ENCODE assay signal across 13 mouse cellular contexts in genomic region chr2:4421757-4422156, GRCm38 (mm10).
A peak's percentile ranks its signal among the peaks of the same experiment; 100 is the strongest.
DNase-seq lines count a peak whose midpoint lies in the region; ATAC-seq and TF ChIP-seq lines count a peak whose summit lies in the region.
"Had no signal": no experiment of that assay in that cellular context is flagged by ENCODE, and none has a peak within 500 bp of the region (broad histone marks: within the 10 kb centered on the region; RNA-seq: fewer than 3 reads in every experiment).

No protein-coding gene starts in this region.

- H3K4me3 ChIP-seq in heart, adult 2 months, result no peak overlapping the region
- no peak overlapping the region for H3K4me3 ChIP-seq in embryonic facial prominence, embryonic 12.5 days
- no peak overlapping the region for H3K4me3 ChIP-seq in hindbrain, embryonic 14.5 days (replicated peaks; ENCODE audit: low read length)
- H3K4me3 ChIP-seq: erythroblast, embryonic 14.5 days; neural tube, embryonic 12.5 days had no signal

- WGBS in heart, adult 2 months, result 35% methylated on average over 2 of the region's 2 CpGs
- 30% methylated on average over 2 of the region's 2 CpGs for WGBS in embryonic facial prominence, embryonic 12.5 days
- WGBS in hindbrain, embryonic 14.5 days, result 60% methylated on average over 2 of the region's 2 CpGs

- TF ChIP-seq POLR2A in heart, adult 2 months (IDR thresholded peaks at IDR 0.05; ENCODE audit: insufficient read depth, low read depth, low read length), result no peak

- H3K27me3 ChIP-seq in heart, adult 2 months (ENCODE audit: control insufficient read depth, insufficient read depth, low read length), result no peaks in the 10 kb centered on the region
- H3K27me3 ChIP-seq in embryonic facial prominence, embryonic 12.5 days, result no peaks in the 10 kb centered on the region
- H3K27me3 ChIP-seq in hindbrain, embryonic 14.5 days (ENCODE audit: control insufficient read depth, insufficient read depth, low read length), result no peaks in the 10 kb centered on the region
- H3K27me3 ChIP-seq: neural tube, embryonic 12.5 days had no signal

- peaks cover 3% of the 10 kb centered on the region; the same call in 1 of the 2 replicates for H3K36me3 ChIP-seq in heart, adult 2 months (ENCODE audit: control insufficient read depth, insufficient read depth, low read length)
- H3K36me3 ChIP-seq in embryonic facial prominence, embryonic 12.5 days, result peaks cover 5% of the 10 kb centered on the region; the same call in 1 of the 2 replicates
- no peaks in the 10 kb centered on the region for H3K36me3 ChIP-seq in hindbrain, embryonic 14.5 days (replicated peaks; ENCODE audit: control insufficient read depth, insufficient read depth)
- H3K36me3 ChIP-seq: neural tube, embryonic 12.5 days had no signal

- TF ChIP-seq CTCF in heart, adult 2 months (IDR thresholded peaks at IDR 0.05), result no peak

- no peak overlapping the region for H3K4me2 ChIP-seq in embryonic facial prominence, embryonic 12.5 days (replicated peaks)
- no peak overlapping the region for H3K4me2 ChIP-seq in hindbrain, embryonic 14.5 days (replicated peaks)
- H3K4me2 ChIP-seq: neural tube, embryonic 12.5 days had no signal

- peak in 1 of 2 experiments; percentile 42 for DNase-seq in heart, adult 2 months
- DNase-seq in heart, postnatal 14 days, result no peak
- peak; percentile 21 to 38 for DNase-seq in kidney, adult 8-10 months
- peak; percentile 45 for DNase-seq in lung, postnatal 25 days (ENCODE audit: low spot score)
- DNase-seq in urinary bladder, postnatal 14 days (ENCODE audit: low spot score), result no peak
- DNase-seq in natural killer cell, adult 2 months (ENCODE audit: low spot score in 2 of 2), result no peak
- no peak for DNase-seq in hindbrain, embryonic 14.5 days (ENCODE audit: low spot score)
- DNase-seq: gastrocnemius, postnatal 14 days; right cerebral cortex, postnatal 14 days had no signal

- no peak for ATAC-seq in embryonic facial prominence, embryonic 12.5 days (ENCODE audit: insufficient number of reproducible peaks, insufficient read depth, low FRiP score, low TSS enrichment)
- ATAC-seq in hindbrain, embryonic 14.5 days (ENCODE audit: low FRiP score), result no peak
- ATAC-seq: CD4-positive, CD25-positive, alpha-beta regulatory T cell, adult 4 months had no signal

- H3K4me1 ChIP-seq in heart, adult 2 months (ENCODE audit: control insufficient read depth, insufficient read depth, low read length), result peaks cover 5% of the 10 kb centered on the region
- peaks cover 9% of the 10 kb centered on the region for H3K4me1 ChIP-seq in embryonic facial prominence, embryonic 12.5 days
- peaks cover 6% of the 10 kb centered on the region for H3K4me1 ChIP-seq in hindbrain, embryonic 14.5 days (replicated peaks; ENCODE audit: control insufficient read depth, insufficient read depth, low read length)

- H3K79me2 ChIP-seq in heart, adult 2 months (replicated peaks; ENCODE audit: control insufficient read depth, insufficient read depth, low read length), result peaks cover 4% of the 10 kb centered on the region

- H3K9me3 ChIP-seq in embryonic facial prominence, embryonic 12.5 days, result no peaks in the 10 kb centered on the region
- no peaks in the 10 kb centered on the region for H3K9me3 ChIP-seq in hindbrain, embryonic 14.5 days (ENCODE audit: control insufficient read depth, low read length)
- H3K9me3 ChIP-seq: neural tube, embryonic 12.5 days had no signal

- intact Hi-C loops in heart, adult 2 months (cut with DNase I), result no loop called here
- intact Hi-C loops in heart, postnatal 14 days (cut with DNase I), result no loop called here

- H3K9ac ChIP-seq in heart, adult 2 months (ENCODE audit: low read depth, low read length), result no peak overlapping the region
- H3K9ac ChIP-seq in embryonic facial prominence, embryonic 12.5 days, result no peak overlapping the region
- H3K9ac ChIP-seq in hindbrain, embryonic 14.5 days, result no peak overlapping the region
- H3K9ac ChIP-seq: neural tube, embryonic 12.5 days had no signal

- H3K27ac ChIP-seq in heart, adult 2 months, result no peak overlapping the region
- 0 out of 2 replicates have a peak overlapping the region, but pooled peaks have one; percentile 6 for H3K27ac ChIP-seq in embryonic facial prominence, embryonic 12.5 days
- no peak overlapping the region for H3K27ac ChIP-seq in hindbrain, embryonic 14.5 days
- H3K27ac ChIP-seq: neural tube, embryonic 12.5 days had no signal

- TF ChIP-seq EP300 in heart, adult 2 months (IDR thresholded peaks at IDR 0.05; ENCODE audit: insufficient read depth, low read depth, low read length), result 0 out of 2 replicates have a peak, but pooled peaks have one; percentile 13

Comparison
In these comparisons a context has a peak if more than half of its experiments do, and no peak if none do; other contexts are left out.
1. DNase-seq: peak in kidney, adult 8-10 months (2 of 2) and lung, postnatal 25 days (single experiment); none in heart, postnatal 14 days (0 of 2), urinary bladder, postnatal 14 days (single experiment), natural killer cell, adult 2 months (0 of 2) and hindbrain, embryonic 14.5 days (single experiment).